Mouse (Mus musculus): ENCODE results near the gene Syn3.
"Not testable (repeated sequence)": the region's sequence is repeated elsewhere in the genome, so short reads cannot be mapped to it uniquely, and the experiment has no call there.

Gene Syn3

DNA sequence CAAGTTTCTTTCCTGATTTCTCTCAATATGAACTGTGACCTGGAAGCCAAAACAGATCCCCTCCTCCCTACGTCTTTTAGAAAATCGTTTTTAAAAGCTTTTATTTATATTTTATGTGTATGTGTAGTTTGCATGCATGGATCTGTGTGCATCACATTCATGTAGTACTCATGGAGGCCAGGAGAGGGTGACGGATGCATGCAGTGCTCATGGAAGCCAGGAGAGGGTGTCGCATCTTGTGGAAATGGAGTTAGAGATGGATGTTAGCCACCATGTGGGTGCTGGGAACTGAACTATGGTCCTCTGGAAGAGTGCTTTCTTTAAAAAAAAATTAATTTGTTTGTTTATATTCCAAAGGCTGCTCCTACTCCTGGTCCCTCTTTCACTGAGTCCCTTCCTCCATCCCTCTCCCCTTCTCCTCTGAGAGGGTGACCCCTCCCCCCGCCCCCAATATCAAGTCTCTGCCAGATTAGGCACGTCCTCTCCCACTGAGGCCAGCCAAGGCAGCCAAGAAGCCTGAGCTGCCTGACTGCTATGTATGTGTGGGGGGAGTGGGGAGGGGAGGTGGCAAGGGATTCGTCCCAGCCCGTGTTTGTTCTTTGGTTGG is 442.3 kb downstream of the Syn3 start:
- DNase-seq (ENCODE audit: low read depth, low spot score), result no peak

DNA sequence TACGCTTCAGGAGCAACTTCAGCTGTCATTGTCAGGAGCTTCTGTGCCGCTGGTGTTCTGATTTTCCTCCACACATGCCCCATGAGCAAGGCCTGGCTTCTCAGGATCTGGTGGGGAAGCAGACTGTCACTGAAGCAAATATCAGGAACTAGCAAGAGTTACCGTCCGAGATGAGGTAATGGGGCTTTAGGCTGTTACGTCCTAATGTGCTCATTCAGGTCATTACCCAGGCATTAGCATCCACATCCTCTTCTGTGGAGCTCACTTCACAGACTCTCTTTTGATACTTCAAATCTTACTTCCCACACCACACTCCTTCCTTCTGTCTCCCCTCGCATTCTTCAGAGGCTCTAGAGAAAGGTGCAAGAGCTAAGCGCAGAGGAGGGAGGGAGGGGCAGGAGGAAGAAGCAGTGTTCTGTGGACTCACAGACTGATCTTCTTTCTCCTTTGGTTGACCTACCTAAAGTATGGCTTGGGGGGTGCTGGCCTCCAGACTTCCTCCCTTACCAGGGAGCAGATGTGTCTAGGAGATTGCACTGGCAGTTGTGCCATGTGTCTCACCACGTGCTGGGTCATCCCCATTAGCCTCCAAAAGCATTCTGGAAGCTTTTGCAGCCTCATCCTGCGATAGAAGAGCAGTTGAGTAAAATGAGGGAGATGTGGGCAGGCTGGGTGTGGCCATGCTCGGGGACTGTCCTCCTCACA is 445.7 kb downstream of the Syn3 start:
- no peak for DNase-seq (ENCODE audit: low read depth, low spot score)

DNA sequence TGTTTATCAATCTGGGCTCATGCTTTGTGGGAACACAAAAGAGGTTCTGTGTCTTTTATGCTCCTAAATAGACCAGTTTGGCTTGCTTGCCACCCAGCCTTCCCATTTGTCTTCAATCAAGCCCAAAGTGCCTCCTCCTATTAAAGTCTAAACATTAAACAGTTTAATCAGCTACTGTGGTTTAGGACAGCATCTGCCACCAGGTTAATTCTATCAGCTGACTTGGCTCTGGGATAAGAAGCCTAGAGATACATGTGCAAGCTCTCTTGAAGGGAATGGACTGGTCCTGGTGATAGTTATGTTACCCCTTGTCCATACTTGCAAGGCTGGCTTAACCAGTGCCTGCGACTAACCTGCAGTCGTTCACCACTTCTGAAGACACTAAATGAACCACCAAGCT is 448.2 kb downstream of the Syn3 start:
- DNase-seq (ENCODE audit: low read depth, low spot score), result no peak

- no peak for DNase-seq (ENCODE audit: low read depth, low spot score)
These were observed 450.9 kb downstream of the Syn3 start for GRCm38 (mm10) chr10:86047786-86048185.

- no peak for DNase-seq (ENCODE audit: low read depth, low spot score)
These were observed 452.3 kb downstream of the Syn3 start for GRCm38 (mm10) chr10:86046371-86046770.

DNA sequence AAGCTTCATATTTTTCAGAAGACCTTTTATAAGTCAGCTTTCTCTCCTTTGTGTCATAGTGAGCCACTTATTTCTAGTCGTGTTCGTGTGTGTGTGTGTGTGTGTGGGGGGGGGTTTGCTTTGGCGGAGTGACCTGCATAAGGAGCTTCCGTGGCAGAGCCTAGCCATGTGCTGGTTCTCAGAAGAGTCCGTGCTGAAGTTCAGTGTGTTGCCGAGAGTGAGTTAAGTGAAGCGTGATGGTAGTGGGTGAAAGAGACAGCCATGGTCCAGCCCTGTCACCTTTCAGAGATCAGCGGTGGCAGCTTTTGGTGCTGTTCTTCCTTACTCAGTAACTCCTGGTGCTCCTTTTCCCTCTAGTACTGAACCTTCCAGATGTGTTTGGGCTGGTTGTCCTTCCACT is 454.6 kb downstream of the Syn3 start:
- DNase-seq (ENCODE audit: low read depth, low spot score), result no peak

- DNase-seq (ENCODE audit: low read depth, low spot score), result no peak
These were observed 455.0 kb downstream of the Syn3 start for GRCm38 (mm10) chr10:86043651-86044050.

DNA sequence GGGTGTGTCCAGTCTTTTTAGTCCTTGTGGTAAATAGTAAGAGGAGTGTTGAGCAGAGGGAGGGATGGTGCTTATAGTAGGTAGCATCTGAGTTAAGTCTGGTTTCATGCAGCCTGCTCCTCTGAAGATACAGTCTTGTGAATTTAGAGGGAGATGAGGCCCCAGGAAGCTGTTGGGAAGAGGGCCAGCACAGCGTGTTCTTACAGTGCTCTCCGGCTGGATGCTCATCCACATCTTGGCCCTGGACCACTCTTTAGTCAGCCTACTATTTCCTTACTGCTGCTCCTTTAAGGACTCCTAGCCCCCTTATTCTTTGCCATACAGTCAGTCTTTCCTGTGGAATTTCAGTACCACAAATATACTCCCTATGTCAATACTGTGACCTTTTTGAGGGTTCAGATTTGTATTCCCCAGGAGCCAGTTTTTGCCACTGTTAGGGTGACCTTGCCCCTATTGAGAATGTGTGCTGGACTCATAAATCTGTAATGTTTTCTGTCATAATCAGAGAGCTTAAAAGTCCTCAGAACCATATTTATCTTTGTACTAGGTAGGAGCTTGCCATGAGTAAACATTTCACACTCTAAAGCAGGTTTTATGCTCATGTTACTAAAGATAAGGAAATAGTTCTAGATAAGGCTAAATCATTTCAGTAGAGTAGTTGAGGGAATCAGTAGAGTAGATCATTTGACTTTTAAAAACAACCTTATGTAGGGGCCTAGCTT is 464.5 kb downstream of the Syn3 start:
- DNase-seq (ENCODE audit: low read depth, low spot score), result no peak

DNA sequence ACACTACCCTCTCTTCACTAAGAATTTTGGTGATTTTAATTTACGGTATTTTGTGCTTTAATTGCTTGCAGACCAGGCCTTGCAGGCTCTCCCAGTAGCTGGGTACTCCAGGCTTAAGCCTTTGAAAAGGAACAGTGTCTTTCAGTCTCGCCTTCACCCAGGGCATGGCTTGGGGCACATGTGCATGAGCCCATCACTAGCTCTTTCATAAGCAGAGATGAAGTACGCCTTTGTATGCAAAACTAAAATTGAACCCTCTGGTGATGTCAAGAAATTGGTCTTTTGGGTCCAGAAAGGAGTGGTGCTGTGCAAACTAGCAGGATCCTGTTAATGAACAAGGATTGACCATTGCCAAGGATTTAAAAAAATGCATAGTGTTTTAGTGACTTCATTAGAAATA is 466.2 kb downstream of the Syn3 start:
- DNase-seq (ENCODE audit: low read depth, low spot score), result peak; percentile 58

GRCm38 (mm10) chr10:86030743-86031142 is 468.0 kb downstream of the Syn3 start:
- no peak for DNase-seq (ENCODE audit: low read depth, low spot score)

GRCm38 (mm10) chr10:86026807-86027206 is 471.9 kb downstream of the Syn3 start:
- not testable (repeated sequence) for DNase-seq (ENCODE audit: low read depth, low spot score)

GRCm38 (mm10) chr10:86026354-86026753 is 472.3 kb downstream of the Syn3 start:
- DNase-seq (ENCODE audit: low read depth, low spot score), result no peak

GRCm38 (mm10) chr10:86025906-86026305 is 472.8 kb downstream of the Syn3 start:
- no peak for DNase-seq (ENCODE audit: low read depth, low spot score)

DNA sequence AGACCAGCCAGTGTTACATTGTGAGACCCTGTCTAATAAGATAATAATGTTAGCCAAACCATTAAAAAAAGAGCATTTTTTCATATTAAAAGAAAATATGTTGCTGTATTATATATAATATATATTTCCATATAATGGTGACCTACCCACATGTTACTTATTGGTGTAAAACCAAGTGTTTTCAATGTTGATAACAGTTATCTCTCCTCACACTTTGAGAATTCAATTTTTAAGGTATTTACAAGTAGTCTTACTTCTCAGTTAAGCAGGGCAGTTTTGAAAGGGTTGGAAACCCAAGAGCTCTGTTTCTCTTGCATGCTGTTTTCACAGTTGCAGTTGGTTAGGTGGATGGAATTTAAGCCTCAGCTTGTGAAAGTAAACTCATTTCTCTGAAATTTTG is 475.5 kb downstream of the Syn3 start:
- no peak for DNase-seq (ENCODE audit: low read depth, low spot score)

DNA sequence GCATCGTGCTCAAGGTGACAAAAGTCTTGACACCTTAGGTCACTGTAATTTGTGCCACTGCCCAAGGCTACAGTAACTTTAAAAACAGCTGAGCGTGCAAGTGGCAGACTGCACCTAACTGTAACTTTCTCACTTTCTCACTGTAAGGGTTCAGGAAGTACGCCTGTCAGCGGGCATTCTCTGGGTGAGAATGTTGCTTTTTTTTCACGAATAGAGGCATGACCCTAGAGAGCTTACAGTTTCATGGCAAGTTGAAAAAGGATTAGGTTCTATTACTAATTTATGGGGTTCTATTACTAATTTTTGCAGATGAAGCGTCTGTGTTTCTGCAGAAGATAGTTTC is 476.3 kb downstream of the Syn3 start:
- DNase-seq (ENCODE audit: low read depth, low spot score), result no peak

GRCm38 (mm10) chr10:86021749-86022473 is 476.8 kb downstream of the Syn3 start, which contains the start of gene Fbxo7:
Fbxo7 (plus strand) TSS chr10:86021972.
- DNase-seq (ENCODE audit: low read depth, low spot score), result peak; percentile 81

- DNase-seq (ENCODE audit: low read depth, low spot score), result no peak
These were observed 477.3 kb downstream of the Syn3 start for GRCm38 (mm10) chr10:86021408-86021748.

GRCm38 (mm10) chr10:86018813-86019212 is 479.9 kb downstream of the Syn3 start:
- no peak for DNase-seq (ENCODE audit: low read depth, low spot score)

DNA sequence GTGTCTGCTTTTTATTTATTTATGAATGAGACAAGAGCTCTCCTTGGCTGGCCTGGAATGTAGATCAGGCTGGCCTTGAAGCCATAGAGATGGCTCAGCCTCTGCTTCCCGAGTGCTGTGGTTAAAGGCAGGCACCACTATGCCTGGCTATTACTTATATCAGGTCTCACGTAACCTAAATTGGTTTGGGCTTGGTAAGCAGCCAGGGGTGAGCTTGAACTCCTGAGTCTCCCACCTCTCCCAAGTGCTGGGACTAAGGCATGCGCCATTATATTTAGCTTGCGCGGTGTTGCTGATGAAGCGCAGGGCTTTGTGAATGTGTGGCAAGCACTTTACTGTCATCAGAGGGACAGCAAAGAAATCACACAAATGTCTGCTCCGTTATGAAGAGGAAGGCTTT is 480.9 kb downstream of the Syn3 start:
- no peak for DNase-seq (ENCODE audit: low read depth, low spot score)

DNA sequence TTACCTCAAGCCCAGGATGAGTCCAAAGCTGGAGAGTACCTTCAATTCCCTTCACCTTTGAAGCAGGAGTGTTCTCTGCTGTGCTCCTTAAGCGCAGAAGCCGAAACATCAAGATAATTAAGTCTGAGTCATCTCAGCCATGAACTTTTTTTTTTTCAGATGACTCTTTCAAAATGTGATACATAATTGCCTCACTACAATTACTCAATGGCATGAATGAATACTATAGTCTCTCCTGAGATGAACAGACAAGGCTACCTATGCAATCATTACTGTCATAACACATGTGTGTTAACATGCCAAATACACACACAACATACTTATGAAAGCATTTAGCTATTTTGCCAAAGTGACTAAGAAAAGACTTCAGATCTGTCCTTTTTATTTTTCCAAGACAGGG is 486.9 kb downstream of the Syn3 start, which contains the start of gene Bpifc:
Gene Bpifc, minus strand, starts transcription at position 115 of the 400 bp plus-strand sequence.
- no peak for DNase-seq (ENCODE audit: low read depth, low spot score)

GRCm38 (mm10) chr10:86011172-86011571 is 487.5 kb downstream of the Syn3 start:
- no peak for DNase-seq (ENCODE audit: low read depth, low spot score)

- no peak for DNase-seq (ENCODE audit: low read depth, low spot score)
These were observed 488.1 kb downstream of the Syn3 start for GRCm38 (mm10) chr10:86010636-86011035.

Data from telencephalon, adult 2 months (tissue).